Mouse (Mus musculus) testis, adult 2 months (tissue): ENCODE results near the gene Tex22.

Experiments
- CTCF ChIP-seq: fragments of 200-500 bp; IDR thresholded peaks from 2 replicates; pipeline ENCODE4 v1.5.1; 2012; ENCODE audit warnings: low read depth, mild to moderate bottlenecking, inconsistent platforms, low read length, moderate library complexity; ENCODE audit not compliant: control insufficient read depth, insufficient read depth, insufficient replicate concordance
- POLR2A ChIP-seq: fragments of 200-500 bp; IDR thresholded peaks from 2 replicates; pipeline ENCODE4 v1.6.1; 2012; ENCODE audit warnings: low read depth, mild to moderate bottlenecking, inconsistent platforms, low read length, moderate library complexity; ENCODE audit not compliant: control insufficient read depth

DNA sequence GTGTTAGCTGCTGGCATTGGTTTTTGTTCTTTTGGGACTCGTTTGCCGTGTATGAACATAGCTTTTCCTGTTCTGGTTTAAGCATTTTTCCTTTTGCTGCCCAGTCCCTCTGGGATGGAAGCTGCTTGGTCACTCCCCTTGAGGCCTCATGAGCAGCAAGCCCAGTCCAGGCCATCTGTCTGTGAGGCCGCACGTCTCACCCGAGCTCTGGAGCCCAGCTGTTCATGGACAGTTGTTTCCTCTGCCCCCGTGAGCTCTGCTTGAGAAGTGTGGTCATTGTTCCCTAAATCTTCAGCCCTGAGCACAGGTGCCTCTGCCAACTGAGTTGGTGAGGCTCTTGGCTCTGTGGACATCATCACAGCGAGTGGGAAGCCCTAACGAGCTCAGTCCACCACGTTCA is 45.4 kb upstream of the Tex22 start:
- TF ChIP-seq POLR2A, result no peak
- no peak for TF ChIP-seq CTCF
